Mouse (Mus musculus) small intestine, adult 2 months (tissue): ENCODE measurements around the gene Hoxb1.

Source experiments
- CTCF ChIP-seq: fragments of 200-500 bp; IDR thresholded peaks from 2 replicates; pipeline ENCODE4 v1.5.1; 2012; ENCODE audit warnings: low read depth, mild to moderate bottlenecking, control low read depth, inconsistent platforms, low read length, moderate library complexity, mixed read lengths; ENCODE audit not compliant: insufficient replicate concordance, insufficient read length; ENCODE audit errors: extremely low read depth
- POLR2A ChIP-seq: fragments of 200-500 bp; IDR thresholded peaks from 2 replicates; pipeline ENCODE4 v1.6.1; 2012; ENCODE audit warnings: low read depth, mild to moderate bottlenecking, control low read depth, inconsistent platforms, low read length, moderate library complexity

GRCm38 (mm10) chr11:96353522-96353841 lies 12.1 kb upstream of the Hoxb1 start:
- TF ChIP-seq POLR2A (no peak), CTCF (no peak)
